11 mouse cellular contexts compared by ENCODE assay signal in the genomic region with DNA sequence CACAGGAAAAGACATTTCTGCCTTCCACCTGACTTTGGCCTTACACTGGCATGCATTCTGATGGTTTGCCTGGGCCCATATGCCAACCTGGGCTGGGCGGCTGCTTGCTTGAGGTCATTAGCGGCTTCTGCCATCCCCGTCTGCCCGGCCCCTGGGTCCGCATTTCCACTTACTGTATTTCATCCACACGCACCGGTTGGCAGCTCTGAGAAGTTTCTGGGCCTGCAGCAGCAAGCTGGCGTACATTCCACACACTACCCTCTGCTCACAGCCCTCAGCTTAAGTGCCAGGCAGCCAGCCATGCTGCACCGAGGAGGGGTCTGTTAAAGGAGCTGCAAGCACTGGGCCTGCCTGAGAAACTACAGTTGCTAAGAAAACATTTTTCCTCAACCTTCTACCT. TPM values are rescaled to one million over a fixed set of nuclear protein-coding genes. Genes with fewer than 3 reads are reported as not detected.
DNase-seq lines count a peak whose midpoint lies in the region; ATAC-seq and TF ChIP-seq lines count a peak whose summit lies in the region.
"Had no signal": no experiment of that assay in that cellular context is flagged by ENCODE, and none has a peak within 500 bp of the region (broad histone marks: within the 10 kb centered on the region; RNA-seq: fewer than 3 reads in every experiment).

No protein-coding gene starts in this region.

- H3K4me2 ChIP-seq in forebrain, embryonic 13.5 days, result no peak overlapping the region
- H3K4me2 ChIP-seq in limb, embryonic 14.5 days (replicated peaks; ENCODE audit: low read depth, low read length, severe bottlenecking), result 0 out of 2 replicates have a peak overlapping the region, but pooled peaks have one; percentile 3
- H3K4me2 ChIP-seq in kidney, embryonic 16.5 days (replicated peaks; ENCODE audit: low read depth, low read length), result no peak overlapping the region

- TF ChIP-seq POLR2A in limb, embryonic 14.5 days (IDR thresholded peaks at IDR 0.05; ENCODE audit: borderline replicate concordance, extremely low read depth, insufficient read depth, insufficient read length), result no peak

- WGBS in forebrain, embryonic 13.5 days, result 87% methylated on average over 9 of the region's 9 CpGs
- WGBS in forebrain, embryonic 10.5 days, result 90% methylated on average over 9 of the region's 9 CpGs
- 78% methylated on average over 9 of the region's 9 CpGs for whole genome bisulfite sequencing in limb, embryonic 14.5 days
- 96% methylated on average over 9 of the region's 9 CpGs for WGBS in limb, embryonic 10.5 days
- WGBS in kidney, embryonic 16.5 days, result 42% methylated on average over 9 of the region's 9 CpGs

- H3K4me1 ChIP-seq in forebrain, embryonic 13.5 days, result peaks cover 16% of the 10 kb centered on the region
- peaks cover 7% of the 10 kb centered on the region; the same call in 1 of the 2 replicates for H3K4me1 ChIP-seq in forebrain, embryonic 10.5 days
- peaks cover 7% of the 10 kb centered on the region; the same call in 1 of the 2 replicates for H3K4me1 ChIP-seq in limb, embryonic 14.5 days (ENCODE audit: control insufficient read depth, insufficient read depth, low read length)
- peaks cover 3% of the 10 kb centered on the region for H3K4me1 ChIP-seq in limb, embryonic 10.5 days
- H3K4me1 ChIP-seq in kidney, embryonic 16.5 days (ENCODE audit: insufficient read depth, low read length), result peaks cover 8% of the 10 kb centered on the region

- H3K27ac ChIP-seq in forebrain, embryonic 13.5 days, result no peak overlapping the region; the same call in 1 of the 2 replicates
- no peak overlapping the region for H3K27ac ChIP-seq in forebrain, embryonic 10.5 days
- no peak overlapping the region; the same call in none of the 2 replicates for H3K27ac ChIP-seq in limb, embryonic 14.5 days (replicated peaks; ENCODE audit: low read depth, low read length)
- H3K27ac ChIP-seq in limb, embryonic 10.5 days, result no peak overlapping the region
- H3K27ac ChIP-seq in kidney, embryonic 16.5 days (ENCODE audit: low read length), result peak overlapping the region; percentile 48
- H3K27ac ChIP-seq: hindbrain, embryonic 10.5 days had no signal

- H3K4me3 ChIP-seq in forebrain, embryonic 13.5 days, result no peak overlapping the region
- no peak overlapping the region for H3K4me3 ChIP-seq in forebrain, embryonic 10.5 days
- no peak overlapping the region for H3K4me3 ChIP-seq in limb, embryonic 14.5 days (replicated peaks; ENCODE audit: low read length)
- no peak overlapping the region for H3K4me3 ChIP-seq in limb, embryonic 10.5 days
- no peak overlapping the region for H3K4me3 ChIP-seq in kidney, embryonic 16.5 days (ENCODE audit: low read length)
- H3K4me3 ChIP-seq: hindbrain, embryonic 10.5 days had no signal

- no peaks in the 10 kb centered on the region for H3K27me3 ChIP-seq in forebrain, embryonic 13.5 days
- no peaks in the 10 kb centered on the region for H3K27me3 ChIP-seq in forebrain, embryonic 10.5 days (ENCODE audit: poor library complexity, severe bottlenecking)
- no peaks in the 10 kb centered on the region for H3K27me3 ChIP-seq in limb, embryonic 14.5 days (ENCODE audit: control insufficient read depth, insufficient read depth, low read length)
- no peaks in the 10 kb centered on the region for H3K27me3 ChIP-seq in limb, embryonic 10.5 days (ENCODE audit: low read depth, poor library complexity, severe bottlenecking)
- no peaks in the 10 kb centered on the region for H3K27me3 ChIP-seq in kidney, embryonic 16.5 days (ENCODE audit: insufficient read depth, low read length)

- H3K9me3 ChIP-seq in forebrain, embryonic 13.5 days (replicated peaks), result no peaks in the 10 kb centered on the region
- H3K9me3 ChIP-seq in forebrain, embryonic 10.5 days, result no peaks in the 10 kb centered on the region
- no peaks in the 10 kb centered on the region for H3K9me3 ChIP-seq in limb, embryonic 14.5 days (ENCODE audit: control insufficient read depth, low read length)
- H3K9me3 ChIP-seq in limb, embryonic 10.5 days (replicated peaks), result no peaks in the 10 kb centered on the region
- no peaks in the 10 kb centered on the region for H3K9me3 ChIP-seq in kidney, embryonic 16.5 days (ENCODE audit: low read length)
- H3K9me3 ChIP-seq: hindbrain, embryonic 10.5 days had no signal

- ATAC-seq in forebrain, embryonic 13.5 days, result peak; percentile 61; the same call in 1 of the 2 replicates
- no peak for ATAC-seq in limb, embryonic 14.5 days (ENCODE audit: low FRiP score, low read depth)
- peak; percentile 85 for ATAC-seq in kidney, embryonic 16.5 days (ENCODE audit: low FRiP score, low TSS enrichment)

- no peak for DNase-seq in forebrain, embryonic 10.5 days (ENCODE audit: extremely low spot score, low spot score)
- no peak for DNase-seq in limb, embryonic 14.5 days (ENCODE audit: low spot score)
- no peak for DNase-seq in limb, embryonic 10.5 days (ENCODE audit: low spot score)
- DNase-seq in cerebellum, postnatal 14 days, result peak; percentile 73 to 77
- DNase-seq in MN1 (ENCODE audit: low spot score), result no peak
- DNase-seq in embryo, embryonic 10 days (ENCODE audit: low spot score), result no peak
- DNase-seq: right cerebral cortex, postnatal 25 days; thymus, postnatal 36 days had no signal

- no peak overlapping the region for H3K9ac ChIP-seq in forebrain, embryonic 13.5 days
- H3K9ac ChIP-seq in limb, embryonic 14.5 days (ENCODE audit: low read depth, low read length, severe bottlenecking), result no peak overlapping the region
- no peak overlapping the region for H3K9ac ChIP-seq in kidney, embryonic 16.5 days (replicated peaks; ENCODE audit: low read length)

- H3K36me3 ChIP-seq in forebrain, embryonic 13.5 days (ENCODE audit: poor library complexity, severe bottlenecking), result 0 out of 2 replicates have a peak, but pooled peaks cover 3% of the 10 kb centered on the region
- H3K36me3 ChIP-seq in forebrain, embryonic 10.5 days (replicated peaks), result peaks cover 15% of the 10 kb centered on the region
- peaks cover 13% of the 10 kb centered on the region; the same call in 1 of the 2 replicates for H3K36me3 ChIP-seq in limb, embryonic 14.5 days (ENCODE audit: control insufficient read depth, insufficient read depth, low read length)
- no peaks in the 10 kb centered on the region for H3K36me3 ChIP-seq in limb, embryonic 10.5 days
- no peaks in the 10 kb centered on the region for H3K36me3 ChIP-seq in kidney, embryonic 16.5 days (ENCODE audit: insufficient read depth, low read length)

RNA-seq across cellular contexts. Expression of gene Arhgef11, which starts 13.5 kb away (rescaled TPM):
- polyA plus RNA-seq in forebrain, embryonic 13.5 days (2015; fragmentation: Nextera tagmentation; extraction: Ambion mirVana), result 18.2 and 20.4 TPM in 2 replicates
- polyA plus RNA-seq in forebrain, embryonic 10.5 days (2016; fragmentation: Nextera tagmentation; extraction: Ambion mirVana), result 14.9 and 15.6 TPM in 2 replicates
- polyA plus RNA-seq in limb, embryonic 14.5 days (2012; rRNA removed), result 28.2 and 36.4 TPM in 2 replicates
- polyA plus RNA-seq in limb, embryonic 14.5 days (2014; fragmentation: Nextera tagmentation; extraction: Ambion mirVana), result 16.1 and 19.0 TPM in 2 replicates
- polyA plus RNA-seq in limb, embryonic 10.5 days (2016; fragmentation: Nextera tagmentation; extraction: Ambion mirVana), result 14.3 and 19.5 TPM in 2 replicates
- polyA plus RNA-seq in kidney, embryonic 16.5 days (2015; fragmentation: Nextera tagmentation; extraction: Ambion mirVana), result 17.3 and 18.1 TPM in 2 replicates

Comparison
In these comparisons a context has a peak if more than half of its experiments do, and no peak if none do; other contexts are left out.
1. DNase-seq: peak in cerebellum, postnatal 14 days (2 of 2); none in forebrain, embryonic 10.5 days (single experiment), limb, embryonic 14.5 days (single experiment), limb, embryonic 10.5 days (single experiment), MN1 (single experiment) and embryo, embryonic 10 days (single experiment).